Mouse (Mus musculus) ES-E14 (cell line): ENCODE results near the gene Uroc1. TPM values are rescaled to one million over a fixed set of nuclear protein-coding genes. Genes with fewer than 3 reads are reported as not detected.

Experiments
- DNase-seq: peaks from one replicate; pipeline ENCODE4 v3.0.0-alpha.2; 2013; ENCODE audit warnings: low read depth, low spot score
- H3K27ac ChIP-seq: 2 replicates; pipeline ENCODE4 v1.5.1; 2012; ENCODE audit warnings: low read depth, mild to moderate bottlenecking, low read length, moderate library complexity, mixed read lengths; ENCODE audit not compliant: poor library complexity, insufficient read depth, severe bottlenecking
- H3K36me3 ChIP-seq: 2 replicates; pipeline ENCODE4 v1.6.1; 2012; ENCODE audit warnings: mild to moderate bottlenecking, low read length, moderate library complexity, mixed read lengths; ENCODE audit not compliant: control insufficient read depth, poor library complexity, insufficient read depth, severe bottlenecking
- H3K4me1 ChIP-seq, 2 experiments: fragments of 150-350 bp in 1 of 2; sonication (generic) in 1 of 2; 2 replicates each; pipeline ENCODE4 v1.6.1; 2012; ENCODE audit warnings: low read length in 2 of 2, mild to moderate bottlenecking in 1 of 2, mixed read lengths in 1 of 2; ENCODE audit not compliant: control insufficient read depth in 2 of 2, insufficient read depth in 2 of 2, poor library complexity in 1 of 2
- H3K4me3 ChIP-seq, 2 experiments: fragments of 150-350 bp in 1 of 2; sonication (generic) in 1 of 2; 2 replicates each; pipeline ENCODE4 v1.5.1; 2012; ENCODE audit warnings: low read length in 2 of 2, low read depth in 1 of 2, mild to moderate bottlenecking in 1 of 2, mixed read lengths in 1 of 2; ENCODE audit not compliant: insufficient read depth in 1 of 2, poor library complexity in 1 of 2, severe bottlenecking in 1 of 2
- H3K9ac ChIP-seq: 2 replicates; pipeline ENCODE4 v1.6.1; 2012; ENCODE audit warnings: low read depth, mild to moderate bottlenecking, low read length, mixed read lengths; ENCODE audit not compliant: poor library complexity, insufficient read depth, severe bottlenecking
- H3K9me3 ChIP-seq: fragments of 150-350 bp; sonication (generic); 2 replicates; pipeline ENCODE4 v1.6.1; 2012; ENCODE audit warnings: low read depth, mild to moderate bottlenecking, low read length; ENCODE audit not compliant: control insufficient read depth, insufficient read depth
- CHD2 ChIP-seq: IDR thresholded peaks from 2 replicates; pipeline ENCODE4 v1.6.1; 2014; ENCODE audit warnings: mild to moderate bottlenecking, low read depth, low read length, inconsistent platforms
- HCFC1 ChIP-seq: IDR thresholded peaks from 2 replicates; pipeline ENCODE4 v1.6.1; 2012; ENCODE audit warnings: low read length, inconsistent platforms, borderline replicate concordance; ENCODE audit not compliant: insufficient read depth
- MAFK ChIP-seq: IDR thresholded peaks from 2 replicates; pipeline ENCODE4 v1.6.1; 2014; ENCODE audit warnings: mild to moderate bottlenecking, low read depth, low read length, inconsistent platforms; ENCODE audit not compliant: insufficient read depth
- ZC3H11A ChIP-seq: IDR thresholded peaks from 2 replicates; pipeline ENCODE4 v1.6.1; 2012; ENCODE audit warnings: low read depth, mild to moderate bottlenecking, inconsistent platforms, low read length, borderline replicate concordance
- ZNF384 ChIP-seq: IDR thresholded peaks from 2 replicates; pipeline ENCODE4 v1.6.1; 2012; ENCODE audit warnings: low read depth, low read length, inconsistent platforms
- in situ Hi-C, 2 experiments: fragments of 600-800 bp; cut with MboI; formaldehyde crosslinking; loops; one replicate each; pipeline ENCODE4 v1.15.1; 2025; ENCODE audit warnings: low sequenced_read_pairs in 2 of 2, inconsistent platforms in 1 of 2; ENCODE audit not compliant: unreplicated experiment in 2 of 2
- total RNA-seq: library from RNA; depleted of rRNA; stranded (reverse); fragments of 300-350 nt; gene quantifications from 2 replicates; pipeline ENCODE4 v1.2.3, GENCODE M21; 2012; rRNA removed

The Uroc1 gene
- total RNA-seq, result 0.09 TPM in 1 of 2 replicates, not detected in the other

GRCm38 (mm10) chr6:90332561-90333425, at the start of gene Uroc1:
Uroc1 (plus strand) TSS chr6:90333284.
- in situ Hi-C loops, result loop anchor here in 1 of 2 experiments (25.0 kb wide), 1 partner anchor 645 kb away; no protein-coding TSS in a partner anchor
- H3K4me3 ChIP-seq, result no peak within 1 kb of the TSS
- H3K9me3 ChIP-seq, result no peaks in the 10 kb centered on the region
- no peak within 1 kb of the TSS for H3K9ac ChIP-seq
- no peak for DNase-seq
- no peaks in the 10 kb centered on the region for H3K4me1 ChIP-seq
- no peaks in the 10 kb centered on the region for H3K36me3 ChIP-seq
- TF ChIP-seq ZC3H11A (no peak), CHD2 (no peak), HCFC1 (no peak), ZNF384 (no peak), MAFK (no peak)
- H3K27ac ChIP-seq, result no peak within 1 kb of the TSS

GRCm38 (mm10) chr6:90288265-90288664, 44.8 kb upstream of the Uroc1 start:
- no peaks in the 10 kb centered on the region for H3K9me3 ChIP-seq
- H3K4me1 ChIP-seq, result no peaks in the 10 kb centered on the region
- TF ChIP-seq CHD2 (no peak), ZNF384 (no peak), HCFC1 (no peak)
- no peak overlapping the region for H3K27ac ChIP-seq
- H3K36me3 ChIP-seq, result no peaks in the 10 kb centered on the region
- in situ Hi-C loops, result no loop called here
- no peak for DNase-seq
- H3K9ac ChIP-seq, result no peak overlapping the region
- no peak overlapping the region for H3K4me3 ChIP-seq

GRCm38 (mm10) chr6:90300919-90301318, 32.2 kb upstream of the Uroc1 start, which contains the start of gene BC048671:
BC048671 (plus strand) TSS chr6:90301219.
- Histone ChIP-seq H3K4me1 (no peaks in the 10 kb centered on the region), H3K9ac (no peak within 1 kb of the TSS), H3K4me3 (no peak within 1 kb of the TSS), H3K9me3 (no peaks in the 10 kb centered on the region), H3K36me3 (no peaks in the 10 kb centered on the region), H3K27ac (no peak within 1 kb of the TSS)
- DNase-seq, result no peak
- in situ Hi-C loops, result no loop called here
- TF ChIP-seq MAFK (no peak), ZNF384 (no peak), CHD2 (no peak), HCFC1 (no peak), ZC3H11A (no peak)

- TF ChIP-seq MAFK, result no peak
- TF ChIP-seq HCFC1, result no peak
- no peak for TF ChIP-seq ZC3H11A
- no peak for TF ChIP-seq ZNF384
- no peak for TF ChIP-seq CHD2
- H3K27ac ChIP-seq, result no peak overlapping the region
- H3K4me3 ChIP-seq, result no peak overlapping the region
- in situ Hi-C loops, result no loop called here
- DNase-seq, result no peak
- H3K36me3 ChIP-seq, result no peaks in the 10 kb centered on the region
- no peaks in the 10 kb centered on the region; the same call in 1 of the 2 replicates for H3K9me3 ChIP-seq
- H3K9ac ChIP-seq, result no peak overlapping the region
- H3K4me1 ChIP-seq, result no peaks in the 10 kb centered on the region
Observed at GRCm38 (mm10) chr6:90306315-90306975, 26.6 kb upstream of the Uroc1 start.
